Mouse (Mus musculus) erythroblast, embryonic 14.5 days (primary cell): Measurements from ENCODE around the gene Lmo1.

Source experiments
- GATA1 ChIP-seq: IDR thresholded peaks from 2 replicates; pipeline ENCODE4 v1.6.1; 2012; ENCODE audit warnings: low read length, inconsistent platforms, mixed read lengths
- TAL1 ChIP-seq: IDR thresholded peaks from 3 replicates; pipeline ENCODE4 v1.6.1; 2012; ENCODE audit warnings: low read length, inconsistent platforms, mixed read lengths

DNA sequence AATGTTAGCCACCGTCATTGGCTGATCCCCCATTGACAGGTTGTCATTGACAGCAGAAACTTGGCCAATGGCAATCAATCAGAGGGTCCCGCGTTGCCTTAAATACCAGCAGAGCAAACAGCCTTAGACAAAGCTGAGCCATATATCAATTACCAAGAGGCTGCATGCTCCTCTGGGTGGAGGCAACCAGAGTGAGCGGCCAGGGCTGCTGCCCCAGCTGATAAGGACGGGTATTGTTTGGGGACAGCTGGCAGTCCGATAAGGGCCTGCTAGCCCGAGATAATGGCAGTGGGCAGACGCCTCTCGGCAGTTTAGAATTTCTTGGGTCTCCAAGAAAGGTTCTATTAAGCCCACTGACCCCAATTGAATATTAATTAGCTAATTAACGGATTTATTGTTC is 60.1 kb downstream of the Lmo1 start:
- TF ChIP-seq GATA1 (peak; percentile 98), TAL1 (peak; percentile 96)
